Mouse (Mus musculus) limb, embryonic 13.5 days (tissue): ENCODE data around the gene Hist1h4n. TPM values are rescaled to one million over a fixed set of nuclear protein-coding genes. Genes with fewer than 3 reads are reported as not detected.
"Not testable (repeated sequence)": the region's sequence is repeated elsewhere in the genome, so short reads cannot be mapped to it uniquely, and the experiment has no call there.

Experiments
- ATAC-seq: fragments of 200-750 bp; cut with Nextera tagmentation; 2 replicates; pipeline ENCODE4 v1.8.0; 2017; ENCODE audit warnings: low read depth, moderate number of reproducible peaks, moderate TSS enrichment; ENCODE audit not compliant: low FRiP score
- H3K27ac ChIP-seq: fragments of 300-500 bp; sonication (generic); 2 replicates; pipeline ENCODE4 v1.5.1; 2015; ENCODE audit warnings: inconsistent platforms, mild to moderate bottlenecking, moderate library complexity
- H3K27me3 ChIP-seq: fragments of 300-500 bp; sonication (generic); 2 replicates; pipeline ENCODE4 v1.6.1; 2015; ENCODE audit warnings: mild to moderate bottlenecking, inconsistent platforms
- H3K36me3 ChIP-seq: fragments of 300-500 bp; sonication (generic); 2 replicates; pipeline ENCODE4 v1.6.1; 2015; ENCODE audit warnings: inconsistent platforms, mild to moderate bottlenecking, moderate library complexity
- H3K4me1 ChIP-seq: fragments of 300-500 bp; sonication (generic); 2 replicates; pipeline ENCODE4 v1.6.1; 2015; ENCODE audit warnings: inconsistent platforms
- H3K4me2 ChIP-seq: fragments of 300-500 bp; sonication (generic); replicated peaks from 2 replicates; pipeline ENCODE4 v1.6.1; 2015; ENCODE audit warnings: inconsistent platforms, mild to moderate bottlenecking, moderate library complexity
- H3K4me3 ChIP-seq: fragments of 300-500 bp; sonication (generic); 2 replicates; pipeline ENCODE4 v1.5.1; 2015; ENCODE audit warnings: moderate library complexity, mild to moderate bottlenecking, inconsistent platforms
- H3K9ac ChIP-seq: fragments of 300-500 bp; sonication (generic); 2 replicates; pipeline ENCODE4 v1.6.1; 2015; ENCODE audit warnings: mild to moderate bottlenecking, inconsistent platforms
- H3K9me3 ChIP-seq: fragments of 300-500 bp; sonication (generic); 2 replicates; pipeline ENCODE4 v1.6.1; 2016; ENCODE audit warnings: inconsistent platforms
- WGBS: fragments of 180-500 bp; shearing (Covaris S2); methylation state at CpG from one replicate; pipeline ENCODE4 v1.1.7; 2015; 5-methylcytosine and 5-hydroxymethylcytosine counted together
- microRNA-seq: library from miRNA; unstranded; fragments of <30 nt; microRNA quantifications from one replicate; pipeline ENCODE4, GENCODE M21; 2016
- polyA plus RNA-seq: library from polyadenylated mRNA; unstranded; fragments of >200 nt; fragmentation: Nextera tagmentation; extraction: Ambion mirVana; gene quantifications from 2 replicates; pipeline ENCODE4 v1.2.1, GENCODE M21; 2015

Hist1h4n gene
- polyA plus RNA-seq, 1 experiment from 2014 or later = 21.8 TPM

GRCm38 (mm10) chr13:21787760-21788593 lies 44.0 kb downstream of the Hist1h4n start:
- H3K27ac ChIP-seq = peak overlapping the region; percentile 77
- H3K27me3 ChIP-seq = no peaks in the 10 kb centered on the region
- H3K9me3 ChIP-seq = no peaks in the 10 kb centered on the region
- H3K4me2 ChIP-seq = peak overlapping the region; percentile 65
- peaks cover 33% of the 10 kb centered on the region for H3K4me1 ChIP-seq
- no peaks in the 10 kb centered on the region for H3K36me3 ChIP-seq
- no peak for ATAC-seq
- peak overlapping the region; percentile 34 for H3K4me3 ChIP-seq
- peak overlapping the region; percentile 51; the same call in 1 of the 2 replicates for H3K9ac ChIP-seq
- 15% methylated on average over 14 of the region's 21 CpGs for WGBS

GRCm38 (mm10) chr13:21786899-21787629 lies 44.9 kb downstream of the Hist1h4n start, which contains the start of the genes Hist1h2an and Hist1h2bp:
Gene Hist1h2an, minus strand, starts transcription at chr13:21787218.
Gene Hist1h2bp, plus strand, starts transcription at chr13:21787461.
- Histone ChIP-seq H3K27ac (peak within 1 kb of the TSS; percentile 85), H3K4me3 (peak within 1 kb of the TSS; percentile 43), H3K4me2 (peak within 1 kb of the TSS; percentile 65), H3K4me1 (peaks cover 40% of the 10 kb centered on the region), H3K9ac (peak within 1 kb of the TSS; percentile 67)
- not testable (repeated sequence) for H3K36me3 ChIP-seq, H3K27me3 ChIP-seq, H3K9me3 ChIP-seq
- whole genome bisulfite sequencing = under 1% methylated on average over 42 of the region's 63 CpGs
- ATAC-seq = peak; percentile 95

DNA sequence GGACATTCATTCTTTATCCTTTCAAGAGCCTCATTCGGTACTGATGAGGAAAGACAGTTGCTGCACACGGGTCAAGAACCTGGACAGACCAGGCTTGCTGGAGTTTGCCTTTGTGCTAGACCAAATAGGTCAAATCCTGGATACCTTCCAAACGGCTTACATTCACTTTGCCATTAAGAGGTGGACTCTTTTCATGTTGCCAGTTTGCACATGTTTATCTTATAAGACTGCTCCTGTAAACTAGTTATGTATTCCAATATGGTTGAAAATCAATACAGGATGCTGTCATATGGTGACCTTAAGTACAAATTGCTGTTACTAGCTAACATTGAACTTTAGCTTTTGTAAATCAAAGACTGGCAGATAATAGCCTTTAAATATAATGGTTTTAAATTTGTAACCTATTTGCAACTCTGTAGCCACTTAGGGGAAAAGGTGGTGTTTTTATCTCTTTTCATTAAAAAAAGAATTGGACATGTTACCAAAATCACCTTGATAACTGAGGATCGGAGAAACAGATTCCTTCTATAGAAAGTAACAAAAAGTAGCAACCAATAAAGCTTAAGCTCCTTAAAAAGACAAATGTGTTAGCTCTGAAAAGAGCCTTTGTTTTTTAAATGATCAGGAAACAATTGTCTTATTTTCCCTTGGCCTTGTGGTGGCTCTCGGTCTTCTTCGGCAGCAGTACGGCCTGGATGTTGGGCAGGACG lies 45.7 kb downstream of the Hist1h4n start:
- Histone ChIP-seq H3K36me3 (no peaks in the 10 kb centered on the region), H3K4me1 (peaks cover 40% of the 10 kb centered on the region), H3K27ac (peak overlapping the region; percentile 85), H3K9ac (peak overlapping the region; percentile 67), H3K27me3 (no peaks in the 10 kb centered on the region), H3K4me2 (peak overlapping the region; percentile 65), H3K9me3 (no peaks in the 10 kb centered on the region), H3K4me3 (peak overlapping the region; percentile 43)
- ATAC-seq = no peak
- WGBS = 9% methylated on average over 8 of the region's 8 CpGs

DNA sequence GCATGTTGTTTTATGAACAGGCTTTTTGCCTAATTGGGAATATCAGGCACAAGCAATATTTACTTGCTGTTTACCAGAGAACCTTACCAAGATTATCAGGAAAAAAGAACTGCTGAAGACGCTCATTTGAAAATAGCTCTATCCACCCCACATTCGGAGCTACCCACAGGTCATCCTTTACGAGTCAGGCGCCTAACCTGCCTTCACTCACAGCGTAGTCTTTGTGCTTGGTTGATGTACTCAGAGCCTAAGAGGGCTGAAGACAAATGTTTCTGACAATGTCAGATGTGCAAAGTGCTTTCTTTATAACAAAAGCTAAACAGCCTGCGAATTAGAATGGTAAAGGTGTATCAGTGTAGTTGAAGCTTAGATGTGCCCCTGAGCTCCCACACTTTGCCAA lies 47.7 kb downstream of the Hist1h4n start:
- Histone ChIP-seq H3K36me3 (no peaks in the 10 kb centered on the region), H3K27ac (peak overlapping the region; percentile 87), H3K27me3 (no peaks in the 10 kb centered on the region), H3K4me2 (peak overlapping the region; percentile 80), H3K9me3 (no peaks in the 10 kb centered on the region), H3K9ac (peak overlapping the region; percentile 77), H3K4me3 (peak overlapping the region; percentile 49), H3K4me1 (peaks cover 37% of the 10 kb centered on the region)
- WGBS = 30% methylated on average over 6 of the region's 6 CpGs
- no peak for ATAC-seq

GRCm38 (mm10) chr13:21783734-21784161 lies 48.2 kb downstream of the Hist1h4n start:
- H3K36me3 ChIP-seq = no peaks in the 10 kb centered on the region
- peak overlapping the region; percentile 80 for H3K4me2 ChIP-seq
- H3K4me3 ChIP-seq = peak overlapping the region; percentile 49
- peak overlapping the region; percentile 87 for H3K27ac ChIP-seq
- peaks cover 37% of the 10 kb centered on the region for H3K4me1 ChIP-seq
- no peak for ATAC-seq
- H3K9ac ChIP-seq = peak overlapping the region; percentile 77
- H3K27me3 ChIP-seq = no peaks in the 10 kb centered on the region
- 2% methylated on average over 9 of the region's 9 CpGs for WGBS
- H3K9me3 ChIP-seq = no peaks in the 10 kb centered on the region

DNA sequence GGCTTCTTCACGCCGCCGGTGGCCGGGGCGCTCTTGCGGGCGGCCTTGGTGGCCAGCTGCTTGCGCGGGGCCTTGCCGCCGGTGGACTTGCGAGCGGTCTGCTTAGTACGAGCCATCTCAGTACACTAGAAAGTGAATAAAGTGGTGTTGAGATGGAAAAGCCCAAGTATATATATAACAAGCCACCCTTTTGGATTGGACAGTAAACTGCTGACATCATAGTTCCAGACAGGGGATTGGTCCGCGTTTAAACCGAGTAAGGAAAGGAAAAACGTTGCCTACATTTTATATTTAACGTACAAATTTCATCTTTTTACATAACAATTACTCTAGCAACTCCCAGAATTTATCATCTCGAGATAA lies 48.8 kb downstream of the Hist1h4n start, which contains the start of gene Hist1h3i:
TSS of gene Hist1h3i (minus strand) at position 116 of the 363 bp plus-strand sequence.
- H3K27me3 ChIP-seq = no peaks in the 10 kb centered on the region
- H3K4me2 ChIP-seq = peak within 1 kb of the TSS; percentile 80
- no peaks in the 10 kb centered on the region for H3K9me3 ChIP-seq
- ATAC-seq = peak; percentile 78
- peak within 1 kb of the TSS; percentile 87 for H3K27ac ChIP-seq
- peak within 1 kb of the TSS; percentile 77 for H3K9ac ChIP-seq
- peak within 1 kb of the TSS; percentile 49 for H3K4me3 ChIP-seq
- no peaks in the 10 kb centered on the region for H3K36me3 ChIP-seq
- WGBS = 0% methylated on average over 13 of the region's 20 CpGs
- peaks cover 34% of the 10 kb centered on the region for H3K4me1 ChIP-seq

DNA sequence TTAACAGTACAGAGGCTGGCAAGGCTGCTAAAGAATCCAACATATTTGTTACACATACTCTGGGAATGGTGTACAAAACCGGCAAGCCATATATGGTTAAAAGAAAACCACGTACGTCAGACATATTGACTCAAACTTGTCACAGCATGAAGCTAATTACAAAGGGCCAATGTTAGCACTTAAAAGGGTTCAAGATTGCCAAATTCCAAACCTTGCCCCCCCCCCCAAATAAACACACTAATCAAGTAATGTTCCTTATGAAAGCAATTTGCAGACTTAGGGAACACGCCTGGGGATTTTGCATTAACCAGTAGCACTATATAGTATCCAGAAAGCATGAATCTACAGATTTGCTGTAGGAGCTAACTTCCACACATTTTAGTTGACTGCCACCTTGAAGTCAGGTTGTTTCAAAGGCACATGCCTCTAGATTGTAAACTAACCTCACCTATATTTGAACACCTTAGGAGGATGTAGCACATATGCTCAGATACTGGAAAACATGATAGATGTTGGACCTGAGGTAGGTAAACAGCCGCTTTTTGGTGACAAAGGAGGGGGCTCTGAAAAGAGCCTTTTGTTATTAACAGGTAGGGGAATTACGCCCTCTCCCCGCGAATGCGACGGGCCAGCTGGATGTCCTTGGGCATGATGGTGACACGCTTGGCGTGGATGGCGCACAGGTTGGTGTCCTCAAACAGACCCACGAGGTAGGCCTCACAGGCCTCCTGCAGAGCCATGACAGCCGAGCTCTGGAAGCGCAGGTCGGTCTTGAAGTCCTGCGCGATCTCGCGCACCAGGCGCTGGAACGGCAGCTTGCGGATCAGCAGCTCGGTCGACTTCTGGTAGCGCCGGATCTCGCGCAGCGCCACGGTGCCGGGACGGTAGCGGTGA lies 49.4 kb downstream of the Hist1h4n start:
- H3K9me3 ChIP-seq, H3K27me3 ChIP-seq, ATAC-seq, H3K36me3 ChIP-seq: not testable (repeated sequence)
- peak overlapping the region; percentile 49 for H3K4me3 ChIP-seq
- peak overlapping the region; percentile 80 for H3K4me2 ChIP-seq
- WGBS = under 1% methylated on average over 19 of the region's 35 CpGs
- H3K27ac ChIP-seq = peak overlapping the region; percentile 87
- H3K9ac ChIP-seq = peak overlapping the region; percentile 77
- H3K4me1 ChIP-seq = peaks cover 33% of the 10 kb centered on the region

Small RNAs within 50 kb of the gene (microRNA-seq; reads per million reads assigned to microRNA genes)
- gene Gm19658 (not detected), gene Gm44346 (not detected), gene Gm44466 (not detected)

Other genes with a start within 250 kb of the Hist1h4n start
- gene Olfr1362, start 218.2 kb downstream of the Hist1h4n start, polyA plus RNA-seq = not detected in 2 replicates
- gene Olfr11, start 189.7 kb downstream of the Hist1h4n start, polyA plus RNA-seq = not detected in 2 replicates
- gene Olfr1361, start 168.8 kb downstream of the Hist1h4n start, polyA plus RNA-seq = not detected in 2 replicates
- not detected in 2 replicates for gene Olfr1360, start 154.8 kb downstream of the Hist1h4n start, polyA plus RNA-seq
- gene Olfr1359, start 134.1 kb downstream of the Hist1h4n start, polyA plus RNA-seq = not detected in 2 replicates
- gene Hist1h2bl, start 116.1 kb downstream of the Hist1h4n start, polyA plus RNA-seq = 3.3 and 3.4 TPM in 2 replicates
- 34.6 and 46.9 TPM in 2 replicates for gene Hist1h2ai, start 115.8 kb downstream of the Hist1h4n start, polyA plus RNA-seq
- 22.6 and 23.4 TPM in 2 replicates for gene Hist1h3h, start 114.5 kb downstream of the Hist1h4n start, polyA plus RNA-seq
- gene Hist1h2bm, start 110.2 kb downstream of the Hist1h4n start, polyA plus RNA-seq = 6.1 and 7.8 TPM in 2 replicates
- 1.2 and 1.3 TPM in 2 replicates for gene Hist1h4j, start 97.1 kb downstream of the Hist1h4n start, polyA plus RNA-seq
- 4.0 and 8.4 TPM in 2 replicates for gene Hist1h4k, start 81.7 kb downstream of the Hist1h4n start, polyA plus RNA-seq
- gene Hist1h2ak, start 78.4 kb downstream of the Hist1h4n start, polyA plus RNA-seq = 39.8 and 57.2 TPM in 2 replicates
- gene Hist1h2bn, start 78.1 kb downstream of the Hist1h4n start, polyA plus RNA-seq = 4.4 and 5.9 TPM in 2 replicates
- gene Hist1h1b, start 51.6 kb downstream of the Hist1h4n start, polyA plus RNA-seq = 25.1 TPM in 2 replicates
- 133 and 146 TPM in 2 replicates for gene Hist1h3i, start 48.8 kb downstream of the Hist1h4n start, polyA plus RNA-seq
- 6.8 and 17.0 TPM in 2 replicates for gene Hist1h2an, start 45.0 kb downstream of the Hist1h4n start, polyA plus RNA-seq
- 3.3 TPM in 2 replicates for gene Hist1h2bp, start 44.7 kb downstream of the Hist1h4n start, polyA plus RNA-seq
- 33.2 and 35.5 TPM in 2 replicates for gene Hist1h2bq, start 22.0 kb downstream of the Hist1h4n start, polyA plus RNA-seq
- not detected in 2 replicates for gene Hist1h2ao, start 21.7 kb downstream of the Hist1h4n start, polyA plus RNA-seq
- gene Hist1h4m, start 20.4 kb downstream of the Hist1h4n start, polyA plus RNA-seq = not detected in 2 replicates
- 3,649 and 3,737 TPM in 2 replicates for gene Hist1h2ap, start 1.3 kb upstream of the Hist1h4n start, polyA plus RNA-seq
- gene Hist1h2br, start 1.5 kb upstream of the Hist1h4n start, polyA plus RNA-seq = 34.8 and 36.3 TPM in 2 replicates
- 18.3 and 20.2 TPM in 2 replicates for gene Zfp184, start 112.9 kb upstream of the Hist1h4n start, polyA plus RNA-seq
- 0.37 and 0.38 TPM in 2 replicates for gene Pom121l2, start 149.0 kb upstream of the Hist1h4n start, polyA plus RNA-seq
- 0.98 and 1.1 TPM in 2 replicates for gene Prss16, start 177.5 kb upstream of the Hist1h4n start, polyA plus RNA-seq
- 8.8 and 11.8 TPM in 2 replicates for gene Hist1h2ah, start 203.4 kb upstream of the Hist1h4n start, polyA plus RNA-seq
- 14.4 and 16.2 TPM in 2 replicates for gene Hist1h2bk, start 203.7 kb upstream of the Hist1h4n start, polyA plus RNA-seq
- gene Hist1h4i, start 209.2 kb upstream of the Hist1h4n start, polyA plus RNA-seq = 25.3 and 27.8 TPM in 2 replicates
- 75.9 and 76.5 TPM in 2 replicates for gene Hist1h2ag, start 210.7 kb upstream of the Hist1h4n start, polyA plus RNA-seq
- gene Hist1h2bj, start 211.0 kb upstream of the Hist1h4n start, polyA plus RNA-seq = 17.9 TPM in 2 replicates